Mouse (Mus musculus): ENCODE data around the gene Tmem203. TPM values are rescaled to one million over a fixed set of nuclear protein-coding genes. Genes with fewer than 3 reads are reported as not detected.

Tmem203 gene
- total and polyA plus RNA-seq, 3 experiments: 21.2 to 28.3 (median 21.5) TPM

DNA sequence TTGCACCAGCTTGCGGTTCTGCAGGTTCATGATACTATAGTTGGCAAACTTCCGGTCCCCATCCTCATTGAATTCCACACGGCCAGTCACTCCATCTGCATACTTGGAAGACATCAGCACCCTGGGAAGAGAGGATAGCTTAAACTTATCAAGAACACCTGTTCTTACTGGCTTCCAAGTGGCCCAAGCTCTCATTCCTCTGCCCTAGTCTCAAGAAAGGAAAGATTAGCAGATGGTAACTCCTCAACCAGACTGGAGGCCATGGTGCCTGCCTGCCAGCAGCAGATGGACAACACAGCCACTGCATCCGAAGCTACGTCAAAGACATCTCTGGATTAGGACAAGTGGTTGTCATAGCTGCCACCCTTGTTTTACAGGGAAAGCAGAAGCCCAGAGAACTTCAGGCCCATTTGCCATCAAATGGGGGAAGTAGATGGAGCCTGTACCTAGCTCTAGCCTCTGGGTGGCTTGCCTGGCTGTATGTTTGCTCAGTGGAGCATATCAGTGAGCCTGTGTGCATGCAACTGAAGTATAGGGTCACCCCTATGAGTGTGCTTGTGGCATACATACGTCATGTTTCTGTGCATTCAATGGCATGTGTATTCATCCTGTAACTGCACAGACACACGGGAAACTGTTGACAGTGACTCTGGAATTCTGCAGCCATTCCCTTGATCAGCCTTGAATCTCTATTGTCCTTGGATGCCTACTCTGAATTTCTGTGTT, 48.9 kb downstream of the Tmem203 start:
- Histone ChIP-seq H3K4me3 (replicated peaks in 1 of 3; ENCODE audit: low read depth in 2 of 3, low read length in 2 of 3, poor library complexity in 1 of 3) (peak overlapping the region in 1 of 3 experiments; percentile 17), H3K36me3 (replicated peaks in 1 of 2; ENCODE audit: control insufficient read depth in 1 of 2, insufficient read depth in 1 of 2, low read length in 1 of 2) (no peaks in the 10 kb centered on the region), H3K27me3 (replicated peaks) (peaks cover 79% of the 10 kb centered on the region), H3K4me2 (ENCODE audit: insufficient read depth, low read depth, poor library complexity, severe bottlenecking) (peak overlapping the region; percentile 46; the same call in 1 of the 2 replicates), H3K27ac (ENCODE audit: insufficient read depth, low read depth) (no peak overlapping the region), H3K4me1 (ENCODE audit: control insufficient read depth in 1 of 2, insufficient read depth in 2 of 2) (peaks cover 8 to 9% of the 10 kb centered on the region in 2 experiments), H3K79me2 (replicated peaks; ENCODE audit: control insufficient read depth, extremely low read depth, insufficient read depth, poor library complexity, severe bottlenecking) (no peaks in the 10 kb centered on the region), H3K9ac (ENCODE audit: insufficient read depth, low read depth) (no peak overlapping the region), H3K9me3 (replicated peaks; ENCODE audit: low read length) (peaks cover 2% of the 10 kb centered on the region)
- dilution Hi-C loops (cut with MboI; ENCODE audit: extremely low pct_ligation_motif_present, extremely low pct_unique_long_range_greater_than_20kb, low sequenced_read_pairs): no loop called here
- in situ Hi-C loops (cut with MboI; ENCODE audit: low pct_ligation_motif_present, low pct_unique_long_range_greater_than_20kb, low sequenced_read_pairs): no loop called here
- TF ChIP-seq CHD1 (IDR thresholded peaks at IDR 0.05; ENCODE audit: low read depth, low read length) (no peak), GABPA (IDR thresholded peaks at IDR 0.05; ENCODE audit: insufficient replicate concordance, low read depth, low read length) (no peak)
- DNase-seq (ENCODE audit: extremely low read depth): no peak

DNA sequence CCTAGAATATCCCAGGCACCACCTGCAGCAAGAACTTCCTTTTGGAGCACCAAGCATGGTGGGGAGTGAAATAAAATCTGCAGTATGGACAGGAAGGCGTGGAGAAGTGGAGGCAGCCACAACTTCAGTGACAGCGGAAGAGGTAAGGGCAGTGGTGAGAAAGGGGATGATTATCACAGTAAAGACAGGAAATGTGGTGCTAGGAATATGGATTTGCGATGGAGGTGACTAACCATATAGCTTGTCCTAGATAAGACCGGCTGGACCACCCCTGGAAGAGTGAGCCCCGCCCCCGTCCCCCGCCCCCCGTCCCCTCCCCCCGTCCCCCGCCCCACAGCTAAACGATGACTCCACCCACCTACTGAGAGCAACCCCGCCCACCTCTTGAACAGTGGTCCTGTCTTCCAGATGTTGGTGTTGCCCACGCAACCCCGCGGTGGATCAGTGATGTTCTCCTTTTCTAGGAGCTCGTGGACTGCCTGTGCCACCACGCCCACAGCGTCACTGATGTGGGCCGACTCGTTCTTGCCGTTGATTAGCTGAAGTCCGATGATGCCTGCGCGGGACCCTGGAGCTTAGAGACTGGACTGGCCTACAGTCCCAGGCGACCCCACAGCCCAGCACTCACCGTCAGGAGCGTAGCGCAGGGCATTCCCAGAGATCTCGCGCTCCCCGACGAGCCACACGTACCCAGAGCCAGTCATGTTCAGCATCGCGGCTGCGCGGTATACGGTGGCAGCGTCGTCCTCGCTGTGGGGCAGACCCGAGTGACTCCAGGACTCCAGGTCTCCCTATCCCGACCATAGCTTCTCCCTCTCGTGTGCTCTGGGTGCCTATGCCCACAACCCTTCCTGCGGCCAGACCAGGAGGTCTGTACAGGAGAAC, 49.7 kb downstream of the Tmem203 start:
- H3K9me3 ChIP-seq (replicated peaks; ENCODE audit: low read length): no peaks in the 10 kb centered on the region
- dilution Hi-C loops (cut with MboI; ENCODE audit: extremely low pct_ligation_motif_present, extremely low pct_unique_long_range_greater_than_20kb, low sequenced_read_pairs) (no loop called here), in situ Hi-C loops (cut with MboI; ENCODE audit: low pct_ligation_motif_present, low pct_unique_long_range_greater_than_20kb, low sequenced_read_pairs) (no loop called here)
- peaks cover 8 to 9% of the 10 kb centered on the region in 2 experiments for H3K4me1 ChIP-seq (ENCODE audit: control insufficient read depth in 1 of 2, insufficient read depth in 2 of 2)
- H3K79me2 ChIP-seq (replicated peaks; ENCODE audit: control insufficient read depth, extremely low read depth, insufficient read depth, poor library complexity, severe bottlenecking): no peaks in the 10 kb centered on the region
- H3K9ac ChIP-seq (ENCODE audit: insufficient read depth, low read depth): no peak overlapping the region
- peaks cover 79% of the 10 kb centered on the region for H3K27me3 ChIP-seq (replicated peaks)
- peak; percentile 43 for DNase-seq (ENCODE audit: extremely low read depth)
- TF ChIP-seq JUND (conservative IDR thresholded peaks at IDR 0.05; ENCODE audit: low read depth, low read length) (no peak), EP300 (IDR thresholded peaks at IDR 0.05; ENCODE audit: low read length) (no peak), CHD2 (IDR thresholded peaks at IDR 0.05; ENCODE audit: low read length) (no peak), CHD1 (IDR thresholded peaks at IDR 0.05; ENCODE audit: low read depth, low read length) (no peak), ZKSCAN1 (IDR thresholded peaks at IDR 0.05; ENCODE audit: borderline replicate concordance, low read depth, low read length) (no peak), SIN3A (IDR thresholded peaks at IDR 0.05; ENCODE audit: low read length) (no peak), ETS1 (conservative IDR thresholded peaks at IDR 0.05; ENCODE audit: low read depth, low read length) (no peak), MXI1 (IDR thresholded peaks at IDR 0.05; ENCODE audit: low read depth, low read length) (no peak), NRF1 (IDR thresholded peaks at IDR 0.05; ENCODE audit: low read depth, low read length) (no peak), RAD21 (IDR thresholded peaks at IDR 0.05; ENCODE audit: low read depth, low read length) (no peak), ZMIZ1 (IDR thresholded peaks at IDR 0.05; ENCODE audit: low read depth, low read length) (no peak)
- no peaks in the 10 kb centered on the region for H3K36me3 ChIP-seq (replicated peaks in 1 of 2; ENCODE audit: control insufficient read depth in 1 of 2, insufficient read depth in 1 of 2, low read length in 1 of 2)
- no peak overlapping the region for H3K27ac ChIP-seq (ENCODE audit: insufficient read depth, low read depth)
- peak overlapping the region; percentile 46; the same call in 1 of the 2 replicates for H3K4me2 ChIP-seq (ENCODE audit: insufficient read depth, low read depth, poor library complexity, severe bottlenecking)
- peak overlapping the region; percentile 13 to 50 (median 18) for H3K4me3 ChIP-seq (replicated peaks in 1 of 3; ENCODE audit: low read depth in 2 of 3, low read length in 2 of 3, poor library complexity in 1 of 3)

Other genes with a start within 250 kb of the Tmem203 start
Only the 20 nearest of the 34 such genes appear.
- 3.1 TPM in 2 replicates for gene Nrarp, start 74.7 kb upstream of the Tmem203 start, total RNA-seq (2012; rRNA removed)
- gene Nrarp, start 74.7 kb upstream of the Tmem203 start, total RNA-seq (2014; rRNA removed): 0.24 and 0.35 TPM in 2 replicates
- gene Nrarp, start 74.7 kb upstream of the Tmem203 start, polyA plus RNA-seq (2012; ENCODE audit: insufficient read length, low read depth): 0.14 and 0.20 TPM in 2 replicates
- 17.5 and 20.4 TPM in 2 replicates for gene Tor4a, start 58.6 kb upstream of the Tmem203 start, total RNA-seq (2012; rRNA removed)
- gene Tor4a, start 58.6 kb upstream of the Tmem203 start, total RNA-seq (2014; rRNA removed): 12.6 and 13.1 TPM in 2 replicates
- 15.3 TPM in 2 replicates for gene Tor4a, start 58.6 kb upstream of the Tmem203 start, polyA plus RNA-seq (2012; ENCODE audit: insufficient read length, low read depth)
- 57.0 and 58.7 TPM in 2 replicates for gene Nelfb, start 44.0 kb upstream of the Tmem203 start, total RNA-seq (2012; rRNA removed)
- 42.0 and 53.6 TPM in 2 replicates for gene Nelfb, start 44.0 kb upstream of the Tmem203 start, total RNA-seq (2014; rRNA removed)
- 52.5 and 58.0 TPM in 2 replicates for gene Nelfb, start 44.0 kb upstream of the Tmem203 start, polyA plus RNA-seq (2012; ENCODE audit: insufficient read length, low read depth)
- not detected in 2 replicates for gene Stpg3, start 40.8 kb upstream of the Tmem203 start, total RNA-seq (2012; rRNA removed)
- gene Stpg3, start 40.8 kb upstream of the Tmem203 start, total RNA-seq (2014; rRNA removed): not detected in 2 replicates
- gene Stpg3, start 40.8 kb upstream of the Tmem203 start, polyA plus RNA-seq (2012; ENCODE audit: insufficient read length, low read depth): not detected in 2 replicates
- 0.38 and 0.42 TPM in 2 replicates for gene Fam166a, start 36.7 kb upstream of the Tmem203 start, total RNA-seq (2012; rRNA removed)
- gene Fam166a, start 36.7 kb upstream of the Tmem203 start, total RNA-seq (2014; rRNA removed): not detected in 2 replicates
- 23.4 and 35.0 TPM in 2 replicates for gene Fam166a, start 36.7 kb upstream of the Tmem203 start, polyA plus RNA-seq (2012; ENCODE audit: insufficient read length, low read depth)
- 356 and 564 TPM in 2 replicates for gene Tubb4b, start 30.7 kb upstream of the Tmem203 start, total RNA-seq (2012; rRNA removed)
- 592 and 605 TPM in 2 replicates for gene Tubb4b, start 30.7 kb upstream of the Tmem203 start, total RNA-seq (2014; rRNA removed)
- gene Tubb4b, start 30.7 kb upstream of the Tmem203 start, polyA plus RNA-seq (2012; ENCODE audit: insufficient read length, low read depth): 490 and 520 TPM in 2 replicates
- not detected in 2 replicates for gene Slc34a3, start 21.1 kb upstream of the Tmem203 start, total RNA-seq (2012; rRNA removed)
- not detected in 2 replicates for gene Slc34a3, start 21.1 kb upstream of the Tmem203 start, total RNA-seq (2014; rRNA removed)
- not detected in 2 replicates for gene Slc34a3, start 21.1 kb upstream of the Tmem203 start, polyA plus RNA-seq (2012; ENCODE audit: insufficient read length, low read depth)
- not detected in 2 replicates for gene Rnf224, start 18.7 kb upstream of the Tmem203 start, total RNA-seq (2012; rRNA removed)
- not detected in 2 replicates for gene Rnf224, start 18.7 kb upstream of the Tmem203 start, total RNA-seq (2014; rRNA removed)
- not detected in 2 replicates for gene Rnf224, start 18.7 kb upstream of the Tmem203 start, polyA plus RNA-seq (2012; ENCODE audit: insufficient read length, low read depth)
- 0.92 and 1.7 TPM in 2 replicates for gene Rnf208, start 13.2 kb upstream of the Tmem203 start, total RNA-seq (2012; rRNA removed)
- 0.24 and 0.34 TPM in 2 replicates for gene Rnf208, start 13.2 kb upstream of the Tmem203 start, total RNA-seq (2014; rRNA removed)
- 0.78 and 1.4 TPM in 2 replicates for gene Rnf208, start 13.2 kb upstream of the Tmem203 start, polyA plus RNA-seq (2012; ENCODE audit: insufficient read length, low read depth)
- gene Cysrt1, start 13.0 kb upstream of the Tmem203 start, total RNA-seq (2012; rRNA removed): not detected in 2 replicates
- gene Cysrt1, start 13.0 kb upstream of the Tmem203 start, total RNA-seq (2014; rRNA removed): not detected in 2 replicates
- not detected in 2 replicates for gene Cysrt1, start 13.0 kb upstream of the Tmem203 start, polyA plus RNA-seq (2012; ENCODE audit: insufficient read length, low read depth)
- gene AL732309.1, start 8.6 kb upstream of the Tmem203 start, total RNA-seq (2012; rRNA removed): 8.9 and 9.5 TPM in 2 replicates
- gene AL732309.1, start 8.6 kb upstream of the Tmem203 start, total RNA-seq (2014; rRNA removed): 6.7 and 9.6 TPM in 2 replicates
- 3.5 and 4.5 TPM in 2 replicates for gene AL732309.1, start 8.6 kb upstream of the Tmem203 start, polyA plus RNA-seq (2012; ENCODE audit: insufficient read length, low read depth)
- 13.1 and 14.3 TPM in 2 replicates for gene Tprn, start 7.2 kb downstream of the Tmem203 start, total RNA-seq (2012; rRNA removed)
- 7.0 and 8.2 TPM in 2 replicates for gene Tprn, start 7.2 kb downstream of the Tmem203 start, total RNA-seq (2014; rRNA removed)
- gene Tprn, start 7.2 kb downstream of the Tmem203 start, polyA plus RNA-seq (2012; ENCODE audit: insufficient read length, low read depth): 17.0 and 19.3 TPM in 2 replicates
- 80.6 and 98.5 TPM in 2 replicates for gene Ssna1, start 17.0 kb downstream of the Tmem203 start, total RNA-seq (2012; rRNA removed)
- gene Ssna1, start 17.0 kb downstream of the Tmem203 start, total RNA-seq (2014; rRNA removed): 72.9 and 82.0 TPM in 2 replicates
- 51.4 and 74.9 TPM in 2 replicates for gene Ssna1, start 17.0 kb downstream of the Tmem203 start, polyA plus RNA-seq (2012; ENCODE audit: insufficient read length, low read depth)
- 13.6 and 14.5 TPM in 2 replicates for gene Anapc2, start 17.0 kb downstream of the Tmem203 start, total RNA-seq (2012; rRNA removed)
- gene Anapc2, start 17.0 kb downstream of the Tmem203 start, total RNA-seq (2014; rRNA removed): 9.6 and 13.0 TPM in 2 replicates
- 48.7 and 55.2 TPM in 2 replicates for gene Anapc2, start 17.0 kb downstream of the Tmem203 start, polyA plus RNA-seq (2012; ENCODE audit: insufficient read length, low read depth)
- gene Tmem210, start 32.7 kb downstream of the Tmem203 start, total RNA-seq (2012; rRNA removed): not detected in 2 replicates
- gene Tmem210, start 32.7 kb downstream of the Tmem203 start, total RNA-seq (2014; rRNA removed): not detected in 2 replicates
- not detected in 2 replicates for gene Tmem210, start 32.7 kb downstream of the Tmem203 start, polyA plus RNA-seq (2012; ENCODE audit: insufficient read length, low read depth)
- not detected in 2 replicates for gene Lrrc26, start 34.5 kb downstream of the Tmem203 start, total RNA-seq (2012; rRNA removed)
- gene Lrrc26, start 34.5 kb downstream of the Tmem203 start, total RNA-seq (2014; rRNA removed): not detected in 2 replicates
- not detected in 2 replicates for gene Lrrc26, start 34.5 kb downstream of the Tmem203 start, polyA plus RNA-seq (2012; ENCODE audit: insufficient read length, low read depth)
- 0.04 and 0.17 TPM in 2 replicates for gene Grin1, start 63.7 kb downstream of the Tmem203 start, total RNA-seq (2012; rRNA removed)
- 0.08 and 0.36 TPM in 2 replicates for gene Grin1, start 63.7 kb downstream of the Tmem203 start, total RNA-seq (2014; rRNA removed)
- gene Grin1, start 63.7 kb downstream of the Tmem203 start, polyA plus RNA-seq (2012; ENCODE audit: insufficient read length, low read depth): 0.06 TPM in 1 of 2 replicates, not detected in the other
- gene Man1b1, start 76.9 kb downstream of the Tmem203 start, total RNA-seq (2012; rRNA removed): 45.7 and 58.1 TPM in 2 replicates
- 39.3 and 41.8 TPM in 2 replicates for gene Man1b1, start 76.9 kb downstream of the Tmem203 start, total RNA-seq (2014; rRNA removed)
- gene Man1b1, start 76.9 kb downstream of the Tmem203 start, polyA plus RNA-seq (2012; ENCODE audit: insufficient read length, low read depth): 68.8 and 69.3 TPM in 2 replicates
- 21.0 and 36.0 TPM in 2 replicates for gene Dpp7, start 100.9 kb downstream of the Tmem203 start, total RNA-seq (2012; rRNA removed)
- 16.2 and 19.4 TPM in 2 replicates for gene Dpp7, start 100.9 kb downstream of the Tmem203 start, total RNA-seq (2014; rRNA removed)
- gene Dpp7, start 100.9 kb downstream of the Tmem203 start, polyA plus RNA-seq (2012; ENCODE audit: insufficient read length, low read depth): 20.9 and 22.7 TPM in 2 replicates
- 14.5 and 16.2 TPM in 2 replicates for gene Uap1l1, start 110.2 kb downstream of the Tmem203 start, total RNA-seq (2012; rRNA removed)
- 3.3 and 4.3 TPM in 2 replicates for gene Uap1l1, start 110.2 kb downstream of the Tmem203 start, total RNA-seq (2014; rRNA removed)
- 27.6 and 30.8 TPM in 2 replicates for gene Uap1l1, start 110.2 kb downstream of the Tmem203 start, polyA plus RNA-seq (2012; ENCODE audit: insufficient read length, low read depth)